Mouse (Mus musculus) hindbrain, postnatal 0 days (tissue): ENCODE results near the gene Arf5. TPM values are rescaled to one million over a fixed set of nuclear protein-coding genes. Genes with fewer than 3 reads are reported as not detected.

Experiments
- ATAC-seq: fragments of 200-750 bp; cut with Nextera tagmentation; 2 replicates; pipeline ENCODE4 v1.8.0; 2017; ENCODE audit warnings: mild to moderate bottlenecking, moderate TSS enrichment, moderate library complexity
- DNase-seq: peaks from one replicate; pipeline ENCODE4 v3.0.0-alpha.2; 2015; ENCODE audit warnings: low spot score
- H3K27ac ChIP-seq: fragments of 300-500 bp; sonication (generic); 2 replicates; pipeline ENCODE4 v1.5.1; 2014; ENCODE audit warnings: mild to moderate bottlenecking
- H3K27me3 ChIP-seq: fragments of 300-500 bp; sonication (generic); 2 replicates; pipeline ENCODE4 v1.6.1; 2014; ENCODE audit warnings: low read length, mixed read lengths; ENCODE audit not compliant: insufficient read depth
- H3K36me3 ChIP-seq: fragments of 300-500 bp; sonication (generic); 2 replicates; pipeline ENCODE4 v1.6.1; 2014; ENCODE audit warnings: low read length, mixed read lengths; ENCODE audit not compliant: insufficient read depth
- H3K4me1 ChIP-seq: fragments of 300-500 bp; sonication (generic); 2 replicates; pipeline ENCODE4 v1.6.1; 2014; ENCODE audit warnings: antibody characterized with exemption, low read length, mixed read lengths; ENCODE audit not compliant: insufficient read depth
- H3K4me2 ChIP-seq: fragments of 300-500 bp; sonication (generic); 2 replicates; pipeline ENCODE4 v1.6.1; 2014; ENCODE audit warnings: low read depth, mild to moderate bottlenecking, low read length, moderate library complexity, mixed read lengths
- H3K4me3 ChIP-seq: fragments of 300-500 bp; sonication (generic); 2 replicates; pipeline ENCODE4 v1.5.1; 2014; ENCODE audit warnings: low read length
- H3K9ac ChIP-seq: fragments of 300-500 bp; sonication (generic); replicated peaks from 2 replicates; pipeline ENCODE4 v1.6.1; 2014; ENCODE audit warnings: mild to moderate bottlenecking, low read length, moderate library complexity, mixed read lengths
- H3K9me3 ChIP-seq: fragments of 300-500 bp; sonication (generic); 2 replicates; pipeline ENCODE4 v1.6.1; 2016; ENCODE audit warnings: low read length, mixed read lengths
- CTCF ChIP-seq: IDR thresholded peaks from 2 replicates; pipeline ENCODE4 v1.5.1; 2016; ENCODE audit warnings: antibody characterized with exemption, control low read depth, low read depth
- WGBS: fragments of 180-500 bp; shearing (Covaris S2); extraction: QIAGEN DNeasy Blood & Tissue Kit; methylation state at CpG from one replicate; pipeline ENCODE4 v1.1.7; 2014; 5-methylcytosine and 5-hydroxymethylcytosine counted together
- polyA plus RNA-seq: library from polyadenylated mRNA; unstranded; fragments of >200 nt; fragmentation: Nextera tagmentation; extraction: Ambion mirVana; gene quantifications from 2 replicates; pipeline ENCODE4 v1.2.1, GENCODE M21; 2015
- total RNA-seq: library from RNA; depleted of rRNA; stranded (reverse); fragments of >200 nt; gene quantifications from 2 replicates; pipeline ENCODE4 v1.2.3, GENCODE M21; 2014

The Arf5 gene
- total and polyA plus RNA-seq, 2 experiments from 2014 or later: 402 to 482 TPM

GRCm38 (mm10) chr6:28419673-28420072 is 3.7 kb upstream of the Arf5 start:
- Histone ChIP-seq H3K4me2 (peak overlapping the region; percentile 96), H3K27me3 (no peaks in the 10 kb centered on the region), H3K4me3 (no peak overlapping the region), H3K4me1 (peaks cover 27% of the 10 kb centered on the region), H3K9ac (no peak overlapping the region), H3K9me3 (no peaks in the 10 kb centered on the region), H3K27ac (no peak overlapping the region), H3K36me3 (peaks cover 21% of the 10 kb centered on the region)
- ATAC-seq: no peak
- TF ChIP-seq CTCF: no peak
- WGBS: 61% methylated on average over 2 of the region's 2 CpGs
- no peak for DNase-seq

- no peaks in the 10 kb centered on the region for H3K27me3 ChIP-seq
- peaks cover 18% of the 10 kb centered on the region for H3K36me3 ChIP-seq
- DNase-seq (no peak), ATAC-seq (no peak)
- H3K9ac ChIP-seq: no peak overlapping the region
- no peak for TF ChIP-seq CTCF
- peaks cover 30% of the 10 kb centered on the region for H3K4me1 ChIP-seq
- 84% methylated on average over 17 of the region's 17 CpGs for WGBS
- no peak overlapping the region for H3K27ac ChIP-seq
- no peaks in the 10 kb centered on the region for H3K9me3 ChIP-seq
- peak overlapping the region; percentile 66 for H3K4me3 ChIP-seq
- H3K4me2 ChIP-seq: peak overlapping the region; percentile 96
Observed at GRCm38 (mm10) chr6:28420361-28420760, 3.0 kb upstream of the Arf5 start.

- Histone ChIP-seq H3K9me3 (no peaks in the 10 kb centered on the region), H3K9ac (peak overlapping the region; percentile 76), H3K27me3 (no peaks in the 10 kb centered on the region), H3K4me2 (peak overlapping the region; percentile 96), H3K27ac (no peak overlapping the region; the same call in 1 of the 2 replicates), H3K4me1 (peaks cover 30% of the 10 kb centered on the region), H3K4me3 (peak overlapping the region; percentile 66), H3K36me3 (peaks cover 15% of the 10 kb centered on the region)
- 25% methylated on average over 13 of the region's 13 CpGs for WGBS
- ATAC-seq (no peak), DNase-seq (no peak)
- TF ChIP-seq CTCF: no peak
Observed at GRCm38 (mm10) chr6:28420865-28421264, 2.5 kb upstream of the Arf5 start.

- Histone ChIP-seq H3K4me1 (peaks cover 30% of the 10 kb centered on the region), H3K4me3 (peak overlapping the region; percentile 66), H3K9ac (peak overlapping the region; percentile 76), H3K9me3 (no peaks in the 10 kb centered on the region), H3K4me2 (peak overlapping the region; percentile 96), H3K36me3 (peaks cover 17% of the 10 kb centered on the region), H3K27ac (peak overlapping the region; percentile 54; the same call in 1 of the 2 replicates), H3K27me3 (no peaks in the 10 kb centered on the region)
- WGBS: under 1% methylated on average over 26 of the region's 27 CpGs
- peak; percentile 81 for TF ChIP-seq CTCF
- DNase-seq (peak; percentile 96), ATAC-seq (peak; percentile 91)
Observed at GRCm38 (mm10) chr6:28421469-28422000, 1.8 kb upstream of the Arf5 start.

GRCm38 (mm10) chr6:28422651-28423290 is 589 bp upstream of the Arf5 start:
- TF ChIP-seq CTCF: no peak
- peak overlapping the region; percentile 98 for H3K4me3 ChIP-seq
- H3K9me3 ChIP-seq: no peaks in the 10 kb centered on the region
- peak overlapping the region; percentile 72 for H3K4me2 ChIP-seq
- peaks cover 30% of the 10 kb centered on the region for H3K4me1 ChIP-seq
- WGBS: 72% methylated on average over 15 of the region's 15 CpGs
- ATAC-seq (no peak), DNase-seq (no peak)
- H3K9ac ChIP-seq: peak overlapping the region; percentile 98; the same call in 1 of the 2 replicates
- no peaks in the 10 kb centered on the region for H3K27me3 ChIP-seq
- peaks cover 22% of the 10 kb centered on the region for H3K36me3 ChIP-seq
- peak overlapping the region; percentile 85; the same call in 1 of the 2 replicates for H3K27ac ChIP-seq

GRCm38 (mm10) chr6:28423767-28424695 is 671 bp downstream of the Arf5 start:
- H3K27ac ChIP-seq: peak overlapping the region; percentile 85
- peak; percentile 49 for TF ChIP-seq CTCF
- H3K4me1 ChIP-seq: peaks cover 30% of the 10 kb centered on the region
- H3K36me3 ChIP-seq: peaks cover 13% of the 10 kb centered on the region
- DNase-seq (peak; percentile 57), ATAC-seq (peak; percentile 57)
- WGBS: 13% methylated on average over 40 of the region's 46 CpGs
- peak overlapping the region; percentile 72 for H3K4me2 ChIP-seq
- H3K4me3 ChIP-seq: peak overlapping the region; percentile 98
- no peaks in the 10 kb centered on the region for H3K27me3 ChIP-seq
- peak overlapping the region; percentile 98 for H3K9ac ChIP-seq
- H3K9me3 ChIP-seq: no peaks in the 10 kb centered on the region
